Mouse (Mus musculus) T-cell, adult 2 months (primary cell): ENCODE data around the gene Rps29.

ENCODE experiments used
- DNase-seq: peaks from one replicate; pipeline ENCODE4 v3.0.0; 2022; ENCODE audit warnings: low spot score

The Rps29 gene

DNA sequence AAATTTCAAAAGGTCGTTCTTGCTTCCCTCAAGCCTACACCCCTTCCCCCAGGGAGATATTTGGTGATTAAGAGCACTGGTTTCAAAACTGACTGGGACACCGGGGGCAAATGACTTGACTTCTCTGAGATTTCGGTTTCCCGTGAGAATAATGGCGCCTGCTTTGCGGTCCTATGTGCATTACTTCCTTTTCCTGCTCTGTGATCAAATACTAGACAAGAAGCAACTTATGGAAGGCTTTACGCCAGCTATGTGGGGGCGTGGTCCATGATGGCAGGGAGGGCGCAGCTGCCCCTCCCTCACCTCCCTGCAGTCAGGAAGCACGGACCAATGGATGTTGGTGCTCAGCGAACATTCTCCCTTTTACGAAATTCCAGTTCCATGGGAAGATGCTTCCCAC lies 28.5 kb downstream of the Rps29 start:
- no peak for DNase-seq

- no peak for DNase-seq
These were observed 29.2 kb downstream of the Rps29 start for GRCm38 (mm10) chr12:69129634-69130310.

DNA sequence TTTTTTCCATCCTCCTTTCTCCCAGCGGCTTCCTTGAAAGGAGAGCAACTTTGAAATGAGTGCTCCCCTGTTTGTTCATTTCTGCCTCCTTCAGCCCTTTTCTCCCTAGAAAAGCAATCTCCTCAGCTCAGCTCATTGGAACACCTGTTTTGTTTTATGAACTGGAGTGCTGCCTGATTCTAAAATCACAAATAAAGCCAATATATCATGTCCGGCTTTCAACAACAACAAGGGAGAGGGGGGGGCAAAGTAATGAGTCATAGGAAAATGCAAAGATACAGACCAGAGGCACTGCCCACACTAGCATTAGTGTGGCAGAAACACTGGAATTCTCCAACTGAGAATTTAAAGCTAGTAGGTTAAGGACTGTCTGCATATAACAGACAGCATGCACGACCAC lies 31.4 kb downstream of the Rps29 start:
- DNase-seq: no peak

- peak; percentile 34 for DNase-seq
These were observed 31.8 kb downstream of the Rps29 start for GRCm38 (mm10) chr12:69127170-69127569.

DNA sequence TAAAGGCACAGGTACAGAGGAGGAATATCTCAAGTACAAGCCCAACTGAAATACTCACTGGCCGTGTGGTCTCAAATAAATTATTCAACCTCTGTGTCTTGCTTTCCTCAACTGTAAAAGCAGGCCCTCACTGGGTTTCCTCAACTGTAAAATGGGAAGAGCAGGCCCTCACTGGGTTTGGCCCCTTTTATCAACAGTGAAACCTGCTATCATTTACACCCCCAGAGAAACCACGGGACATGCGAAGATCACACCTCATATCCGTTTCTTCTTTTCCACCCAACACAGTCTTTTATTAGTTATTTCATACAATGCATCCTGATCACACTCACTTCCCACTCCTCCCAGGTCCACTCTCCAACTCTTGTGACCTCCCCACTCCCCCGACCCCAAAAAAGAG lies 33.9 kb downstream of the Rps29 start:
- DNase-seq: no peak

- DNase-seq: no peak
These were observed 36.2 kb downstream of the Rps29 start for GRCm38 (mm10) chr12:69122801-69123200.

DNA sequence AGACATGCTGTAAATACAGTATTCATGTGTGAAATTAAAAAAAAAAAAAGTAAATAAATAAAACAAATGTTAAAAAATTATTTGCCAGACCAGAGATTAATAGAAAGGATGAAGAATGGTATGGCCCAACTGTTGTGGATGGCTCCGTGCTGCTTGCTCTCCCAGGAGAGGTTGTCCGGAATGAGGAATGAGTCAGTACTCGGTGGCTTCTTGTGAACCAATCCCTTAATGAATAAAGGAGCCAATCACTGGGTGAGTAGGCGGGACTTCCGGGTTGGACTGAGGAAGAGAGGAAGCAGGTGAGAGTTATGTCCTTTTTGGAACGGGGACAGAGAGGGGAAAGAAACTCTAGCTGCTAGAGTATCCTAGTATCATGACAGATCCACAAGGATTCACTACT lies 39.1 kb downstream of the Rps29 start:
- no peak for DNase-seq
